Mouse (Mus musculus) testis, adult 2 months (tissue): ENCODE measurements around the gene Stag1. TPM values are rescaled to one million over a fixed set of nuclear protein-coding genes. Genes with fewer than 3 reads are reported as not detected.

ENCODE experiments used
- H3K27ac ChIP-seq: fragments of 200-500 bp; 2 replicates; pipeline ENCODE4 v1.5.1; 2012; ENCODE audit warnings: low read depth, low read length; ENCODE audit not compliant: control insufficient read depth, insufficient read depth
- H3K27me3 ChIP-seq: fragments of 200-500 bp; 2 replicates; pipeline ENCODE4 v1.6.1; 2012; ENCODE audit warnings: mild to moderate bottlenecking, low read length, moderate library complexity; ENCODE audit not compliant: control insufficient read depth, insufficient read depth
- H3K36me3 ChIP-seq: fragments of 200-500 bp; 2 replicates; pipeline ENCODE4 v1.6.1; 2012; ENCODE audit warnings: mild to moderate bottlenecking, low read length; ENCODE audit not compliant: control insufficient read depth, insufficient read depth
- H3K4me1 ChIP-seq: fragments of 200-500 bp; 2 replicates; pipeline ENCODE4 v1.6.1; 2012; ENCODE audit warnings: low read length; ENCODE audit not compliant: control insufficient read depth, insufficient read depth
- H3K4me3 ChIP-seq: fragments of 200-500 bp; 2 replicates; pipeline ENCODE4 v1.5.1; 2012; ENCODE audit warnings: low read depth, mild to moderate bottlenecking, low read length, moderate library complexity, mixed read lengths; ENCODE audit not compliant: control insufficient read depth
- CTCF ChIP-seq: fragments of 200-500 bp; IDR thresholded peaks from 2 replicates; pipeline ENCODE4 v1.5.1; 2012; ENCODE audit warnings: low read depth, mild to moderate bottlenecking, inconsistent platforms, low read length, moderate library complexity; ENCODE audit not compliant: control insufficient read depth, insufficient read depth, insufficient replicate concordance
- POLR2A ChIP-seq: fragments of 200-500 bp; IDR thresholded peaks from 2 replicates; pipeline ENCODE4 v1.6.1; 2012; ENCODE audit warnings: low read depth, mild to moderate bottlenecking, inconsistent platforms, low read length, moderate library complexity; ENCODE audit not compliant: control insufficient read depth
- polyA plus RNA-seq: library from polyadenylated mRNA; depleted of rRNA; stranded (reverse); fragments of >200 nt; gene quantifications from 2 replicates; pipeline ENCODE4 v1.2.3, GENCODE M21; 2012

Stag1 gene
- polyA plus RNA-seq, 1 experiment, result 7.0 TPM

DNA sequence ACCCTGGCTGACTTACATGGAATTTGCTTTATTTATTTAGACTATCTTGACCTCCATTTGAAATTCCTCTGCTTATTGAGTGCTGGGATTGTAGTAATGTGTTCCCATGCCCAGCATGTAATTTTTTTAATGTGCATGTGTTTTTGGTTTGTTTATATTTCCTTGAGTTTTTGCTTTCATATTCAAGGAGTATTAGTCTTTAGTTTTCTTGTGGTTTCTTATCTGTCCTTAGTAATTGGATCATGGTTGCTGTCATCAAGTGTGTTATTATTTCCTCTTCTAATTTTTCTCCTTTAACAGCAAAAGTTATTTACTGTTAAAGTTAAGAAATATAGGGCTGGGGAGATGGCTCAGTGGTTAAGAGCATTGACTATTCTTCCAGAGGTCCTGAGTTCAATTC is 63.0 kb downstream of the Stag1 start:
- Histone ChIP-seq H3K27me3 (no peaks in the 10 kb centered on the region), H3K27ac (no peak overlapping the region), H3K4me1 (no peaks in the 10 kb centered on the region), H3K36me3 (no peaks in the 10 kb centered on the region), H3K4me3 (no peak overlapping the region)
- TF ChIP-seq CTCF, result no peak
- no peak for TF ChIP-seq POLR2A

DNA sequence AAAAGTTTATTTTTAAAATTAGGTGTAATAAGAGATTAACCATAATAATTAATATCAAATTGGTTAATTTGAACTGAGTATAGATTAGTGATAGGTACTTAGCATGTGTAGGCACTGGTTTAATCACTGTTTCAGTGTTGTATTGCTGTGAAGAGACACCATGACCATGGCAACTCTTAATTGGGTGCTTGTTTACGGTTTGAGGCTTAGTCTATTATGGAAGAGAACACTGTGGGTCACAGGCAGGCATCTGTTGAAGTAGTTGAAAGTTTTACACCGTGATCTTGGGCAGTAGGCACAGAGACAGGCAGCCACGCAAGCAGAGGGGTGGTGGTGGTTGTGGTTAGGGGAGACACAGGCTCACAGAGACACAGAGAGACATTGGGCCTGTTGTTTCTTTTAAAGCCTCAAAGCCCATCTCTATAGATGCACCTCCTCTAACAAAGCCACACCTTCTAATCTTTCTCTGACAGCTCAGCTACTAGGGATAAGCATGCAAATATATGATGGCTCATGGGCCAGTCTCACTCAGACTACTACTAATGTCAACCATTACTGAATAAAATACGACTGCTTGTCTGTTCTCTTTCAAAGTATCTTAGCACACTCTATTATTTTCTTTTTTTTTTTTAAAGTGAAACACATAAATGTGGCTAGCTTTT is 66.0 kb downstream of the Stag1 start:
- no peak overlapping the region for H3K4me3 ChIP-seq
- no peaks in the 10 kb centered on the region for H3K4me1 ChIP-seq
- TF ChIP-seq POLR2A, result no peak
- TF ChIP-seq CTCF, result no peak
- H3K27me3 ChIP-seq, result no peaks in the 10 kb centered on the region
- no peak overlapping the region for H3K27ac ChIP-seq
- H3K36me3 ChIP-seq, result no peaks in the 10 kb centered on the region

DNA sequence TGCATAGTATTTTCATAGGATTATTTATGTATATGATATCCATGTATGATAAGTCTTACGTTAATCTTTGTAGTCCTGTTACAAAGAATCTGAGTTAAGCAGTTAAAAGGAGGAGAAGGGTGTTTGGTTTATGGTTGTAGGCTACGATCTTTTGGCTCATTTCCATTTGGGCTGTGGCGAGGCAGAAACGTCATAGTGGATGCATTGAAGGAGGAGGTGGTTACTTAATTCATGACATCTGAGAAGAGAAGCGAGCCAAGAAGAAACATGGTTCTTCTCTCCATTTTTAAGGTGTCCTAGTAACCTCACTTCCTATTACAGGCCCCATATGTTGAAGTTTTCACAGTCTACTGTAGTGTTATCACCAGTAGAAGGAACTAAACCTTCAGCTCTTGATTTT is 72.6 kb downstream of the Stag1 start:
- TF ChIP-seq CTCF (no peak), POLR2A (no peak)
- no peaks in the 10 kb centered on the region for H3K4me1 ChIP-seq

DNA sequence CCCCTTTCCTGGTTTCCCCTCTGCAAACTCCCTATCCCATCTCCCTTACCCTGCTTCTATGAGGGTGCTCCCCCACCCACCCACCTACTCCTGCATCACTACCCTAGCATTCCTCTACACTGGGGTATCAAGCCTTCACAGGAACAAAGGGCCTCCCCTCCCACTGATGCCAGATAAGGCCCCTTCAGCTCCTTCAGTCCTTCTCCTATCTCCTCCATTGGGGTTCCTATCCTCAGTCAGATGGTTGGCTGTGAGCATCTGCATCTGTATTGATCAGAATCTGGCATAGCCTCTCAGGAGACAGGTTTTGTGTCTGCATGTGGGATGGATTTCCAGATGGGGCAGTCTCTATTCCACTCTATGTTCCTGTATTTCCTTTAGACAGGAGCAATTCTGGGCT is 81.4 kb downstream of the Stag1 start:
- TF ChIP-seq CTCF (no peak), POLR2A (no peak)
- no peak overlapping the region for H3K4me3 ChIP-seq

More for the DNA sequence above, 72.6 kb downstream of the Stag1 start:
- no peaks in the 10 kb centered on the region for H3K36me3 ChIP-seq
- no peaks in the 10 kb centered on the region for H3K27me3 ChIP-seq
- no peak overlapping the region for H3K27ac ChIP-seq
- H3K4me3 ChIP-seq, result no peak overlapping the region

DNA sequence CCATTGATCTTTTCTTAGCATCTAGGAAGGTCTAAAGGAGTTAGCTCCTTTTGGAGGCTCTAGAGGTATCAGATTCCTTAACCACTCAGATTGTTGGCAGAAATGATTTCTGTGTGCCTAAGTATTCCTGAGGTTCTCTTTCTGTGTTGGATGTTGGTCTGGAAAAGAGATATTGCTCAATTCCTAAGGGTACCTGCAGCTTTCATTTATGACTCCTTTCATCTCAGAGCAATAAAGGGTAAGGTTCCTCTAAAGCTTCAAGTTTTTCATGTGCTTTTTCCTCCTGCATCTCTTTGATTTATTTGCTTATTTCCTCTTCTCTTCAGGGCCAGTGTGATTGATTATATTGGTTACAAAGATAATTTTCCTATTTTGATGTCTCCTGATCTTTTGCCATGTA is 84.7 kb downstream of the Stag1 start:
- Histone ChIP-seq H3K36me3 (no peaks in the 10 kb centered on the region), H3K4me3 (no peak overlapping the region), H3K4me1 (no peaks in the 10 kb centered on the region), H3K27me3 (no peaks in the 10 kb centered on the region), H3K27ac (no peak overlapping the region)
- no peak for TF ChIP-seq POLR2A
- TF ChIP-seq CTCF, result no peak

More for the DNA sequence above, 81.4 kb downstream of the Stag1 start:
- H3K27ac ChIP-seq, result no peak overlapping the region
- H3K4me1 ChIP-seq, result no peaks in the 10 kb centered on the region
- H3K27me3 ChIP-seq, result no peaks in the 10 kb centered on the region
- no peaks in the 10 kb centered on the region for H3K36me3 ChIP-seq

DNA sequence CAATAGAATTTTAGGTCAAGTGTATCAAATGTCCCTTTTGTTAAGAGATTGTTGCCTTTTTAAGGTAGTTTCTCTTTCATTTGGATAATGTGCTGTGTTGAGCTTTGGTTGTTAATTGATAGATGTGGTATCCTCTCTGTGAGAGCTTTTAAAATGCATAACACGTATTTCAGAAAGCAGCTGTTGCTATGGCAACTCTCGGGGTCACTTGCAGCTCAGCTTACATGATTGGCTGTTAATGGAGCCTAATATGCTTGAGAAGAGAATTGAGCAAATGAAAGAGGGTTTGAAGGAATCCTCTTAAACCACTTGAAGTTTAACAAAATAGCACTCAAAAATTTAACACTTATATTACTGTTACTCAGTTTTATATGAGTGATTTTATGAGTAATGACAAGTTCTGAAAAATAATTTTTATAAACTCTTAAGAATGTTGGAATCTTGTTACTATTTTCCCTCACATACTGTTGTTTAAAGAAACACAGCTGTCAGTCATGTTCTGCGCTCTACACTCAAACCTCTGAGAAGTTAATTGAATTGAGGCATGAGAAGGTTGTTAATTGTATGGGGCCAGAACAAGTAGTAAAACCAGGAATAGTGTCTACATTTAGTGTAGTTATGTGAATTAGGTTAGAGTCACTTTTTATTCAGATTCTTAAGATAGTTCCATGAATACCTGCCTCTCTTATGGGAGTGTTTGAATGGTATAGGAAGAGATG is 88.3 kb downstream of the Stag1 start:
- H3K4me3 ChIP-seq, result no peak overlapping the region
- TF ChIP-seq POLR2A, result no peak
- TF ChIP-seq CTCF, result no peak
- no peaks in the 10 kb centered on the region for H3K36me3 ChIP-seq
- no peaks in the 10 kb centered on the region for H3K27me3 ChIP-seq
- no peaks in the 10 kb centered on the region for H3K4me1 ChIP-seq
- H3K27ac ChIP-seq, result no peak overlapping the region

DNA sequence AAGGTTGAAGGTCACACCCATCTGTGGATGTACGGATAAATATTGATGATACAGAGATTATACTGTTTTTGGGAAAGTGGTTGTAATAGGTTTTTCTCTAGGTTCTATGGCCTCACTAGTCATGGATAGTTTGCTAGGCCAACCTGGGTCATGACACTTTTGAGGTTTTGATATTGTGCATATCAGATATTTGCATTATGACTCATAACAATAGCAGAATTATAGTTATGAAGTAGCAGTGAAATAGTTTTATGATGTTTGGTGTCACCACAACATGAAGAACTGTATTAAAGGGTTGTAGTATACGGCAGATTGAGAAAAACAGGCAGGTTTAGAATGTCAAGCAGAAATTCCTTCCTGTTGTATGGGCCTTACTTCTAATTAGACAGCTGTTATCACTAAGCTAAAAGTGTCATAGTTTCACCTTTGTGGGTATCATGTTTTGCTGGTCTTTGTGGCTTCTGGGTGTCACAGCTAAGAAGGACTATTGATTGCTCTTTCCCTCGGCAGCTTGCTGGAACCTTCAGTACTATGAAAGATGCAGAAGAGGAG is 92.2 kb downstream of the Stag1 start:
- H3K27ac ChIP-seq, result no peak overlapping the region
- no peaks in the 10 kb centered on the region for H3K27me3 ChIP-seq
- H3K4me1 ChIP-seq, result no peaks in the 10 kb centered on the region
- no peak overlapping the region for H3K4me3 ChIP-seq
- H3K36me3 ChIP-seq, result no peaks in the 10 kb centered on the region
- TF ChIP-seq POLR2A (no peak), CTCF (no peak)
